Mouse (Mus musculus) thymus, adult 2 months (tissue): ENCODE results near the gene Fam133b. TPM values are rescaled to one million over a fixed set of nuclear protein-coding genes. Genes with fewer than 3 reads are reported as not detected.

Experiments used
- DNase-seq: peaks from one replicate; pipeline ENCODE4 v3.0.0; 2021
- H3K27ac ChIP-seq: fragments of 200-500 bp; 2 replicates; pipeline ENCODE4 v1.5.1; 2012; ENCODE audit warnings: low read length, control low read depth; ENCODE audit not compliant: control insufficient read depth, insufficient read depth
- H3K27me3 ChIP-seq: fragments of 200-500 bp; 2 replicates; pipeline ENCODE4 v1.6.1; 2012; ENCODE audit warnings: mild to moderate bottlenecking, low read length, moderate library complexity, mixed read lengths; ENCODE audit not compliant: control insufficient read depth, insufficient read depth
- H3K36me3 ChIP-seq: fragments of 200-500 bp; 2 replicates; pipeline ENCODE4 v1.6.1; 2012; ENCODE audit warnings: mild to moderate bottlenecking, low read length, moderate library complexity; ENCODE audit not compliant: control insufficient read depth, insufficient read depth
- H3K4me1 ChIP-seq: fragments of 200-500 bp; replicated peaks from 2 replicates; pipeline ENCODE4 v1.6.1; 2012; ENCODE audit warnings: low read length; ENCODE audit not compliant: control insufficient read depth, insufficient read depth
- H3K4me3 ChIP-seq: fragments of 200-500 bp; 2 replicates; pipeline ENCODE4 v1.5.1; 2012; ENCODE audit warnings: mild to moderate bottlenecking, low read length, control low read depth, moderate library complexity; ENCODE audit not compliant: control insufficient read depth, insufficient read depth
- CTCF ChIP-seq: fragments of 200-500 bp; IDR thresholded peaks from 2 replicates; pipeline ENCODE4 v1.5.1; 2012; ENCODE audit warnings: mild to moderate bottlenecking, control low read depth, low read length, moderate library complexity, borderline replicate concordance; ENCODE audit not compliant: control insufficient read depth, poor library complexity, insufficient read depth; ENCODE audit errors: extremely low read depth
- POLR2A ChIP-seq: fragments of 200-500 bp; IDR thresholded peaks from 2 replicates; pipeline ENCODE4 v1.6.1; 2012; ENCODE audit warnings: mild to moderate bottlenecking, low read length, control low read depth, moderate library complexity; ENCODE audit not compliant: control insufficient read depth, poor library complexity, insufficient read depth; ENCODE audit errors: extremely low read depth
- WGBS: fragments of 180-500 bp; shearing (Covaris S2); methylation state at CpG from one replicate; pipeline ENCODE4 v1.1.7; 2018; 5-methylcytosine and 5-hydroxymethylcytosine counted together
- polyA plus RNA-seq: library from polyadenylated mRNA; depleted of rRNA; stranded (reverse); fragments of >200 nt; gene quantifications from 2 replicates; pipeline ENCODE4 v1.2.3, GENCODE M21; 2012

Fam133b gene
- polyA plus RNA-seq, 1 experiment = 13.7 TPM

DNA sequence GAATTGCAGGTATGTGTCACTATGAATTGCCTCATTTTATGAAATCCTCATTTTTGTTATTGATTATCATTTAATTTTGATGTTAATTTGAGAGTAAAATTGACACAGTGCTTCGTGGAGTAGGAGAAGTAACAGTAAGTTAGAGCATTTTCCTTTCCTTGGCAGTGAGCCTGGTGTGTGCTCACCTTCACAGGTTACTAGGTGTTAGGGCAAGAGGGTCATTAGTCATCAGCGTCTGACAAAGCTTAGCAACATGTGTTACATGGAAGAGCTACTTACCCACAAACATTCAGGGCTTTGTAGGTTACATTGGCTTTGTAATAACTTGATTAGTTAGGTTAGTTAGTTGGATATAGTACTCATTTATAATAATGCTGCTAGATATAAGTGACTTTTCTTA is 10.6 kb downstream of the Fam133b start:
- DNase-seq = no peak
- Histone ChIP-seq H3K4me1 (no peaks in the 10 kb centered on the region), H3K4me3 (no peak overlapping the region), H3K36me3 (peaks cover 41% of the 10 kb centered on the region), H3K27me3 (no peaks in the 10 kb centered on the region), H3K27ac (no peak overlapping the region)
- WGBS = 94% methylated on average over 2 of the region's 2 CpGs
- TF ChIP-seq CTCF (no peak), POLR2A (no peak)

DNA sequence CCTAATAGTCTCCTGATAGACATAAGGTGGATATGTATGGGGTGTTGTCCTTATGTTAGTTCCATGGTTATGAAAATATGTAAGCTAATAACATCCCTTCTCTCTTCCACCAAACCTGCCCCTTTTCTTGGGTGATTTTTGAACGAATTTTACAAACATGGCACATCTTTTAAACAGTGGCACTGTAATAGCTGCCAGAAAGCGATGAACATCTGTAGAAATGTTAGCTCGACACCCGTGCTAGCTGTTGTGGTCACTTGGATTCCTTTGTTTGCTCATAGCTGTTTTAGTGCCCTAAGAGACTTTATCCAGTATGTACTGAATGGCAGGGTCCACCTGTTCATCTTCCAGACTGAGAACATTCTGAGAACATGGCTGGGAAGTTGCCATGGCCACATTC is 27.6 kb downstream of the Fam133b start, which contains the start of gene 1700109H08Rik:
TSS of gene 1700109H08Rik (plus strand) at position 301 of the 400 bp plus-strand sequence.
- Histone ChIP-seq H3K36me3 (peaks cover 84% of the 10 kb centered on the region), H3K27me3 (no peaks in the 10 kb centered on the region), H3K4me3 (no peak within 1 kb of the TSS), H3K4me1 (no peaks in the 10 kb centered on the region), H3K27ac (no peak within 1 kb of the TSS)
- DNase-seq = no peak
- WGBS = 98% methylated on average over 4 of the region's 4 CpGs
- no peak for TF ChIP-seq CTCF
- TF ChIP-seq POLR2A = no peak

DNA sequence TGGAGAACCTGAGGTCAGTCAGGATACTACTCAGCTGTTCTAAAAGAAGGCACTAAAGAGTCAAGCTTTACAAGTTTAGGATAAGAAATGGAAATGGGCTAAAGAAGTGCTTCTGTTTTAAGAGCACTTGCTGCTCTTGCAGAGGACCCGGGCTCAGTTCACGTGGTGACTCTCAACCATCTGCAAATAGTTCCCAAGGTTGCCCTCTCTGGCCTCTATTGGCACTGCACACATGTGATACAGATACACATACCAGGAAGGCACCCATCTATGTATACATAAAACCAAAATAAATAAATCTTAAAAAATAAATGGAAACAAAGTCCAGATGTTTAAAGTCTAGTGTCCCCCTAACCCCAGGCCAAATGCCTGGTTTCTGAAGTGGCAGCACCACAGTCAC is 31.2 kb downstream of the Fam133b start:
- peaks cover 85% of the 10 kb centered on the region for H3K36me3 ChIP-seq
- no peaks in the 10 kb centered on the region for H3K27me3 ChIP-seq
- TF ChIP-seq CTCF (no peak), POLR2A (no peak)
- 96% methylated on average over 2 of the region's 2 CpGs for WGBS
- no peak overlapping the region for H3K4me3 ChIP-seq
- DNase-seq = no peak
- no peaks in the 10 kb centered on the region for H3K4me1 ChIP-seq
- H3K27ac ChIP-seq = no peak overlapping the region

DNA sequence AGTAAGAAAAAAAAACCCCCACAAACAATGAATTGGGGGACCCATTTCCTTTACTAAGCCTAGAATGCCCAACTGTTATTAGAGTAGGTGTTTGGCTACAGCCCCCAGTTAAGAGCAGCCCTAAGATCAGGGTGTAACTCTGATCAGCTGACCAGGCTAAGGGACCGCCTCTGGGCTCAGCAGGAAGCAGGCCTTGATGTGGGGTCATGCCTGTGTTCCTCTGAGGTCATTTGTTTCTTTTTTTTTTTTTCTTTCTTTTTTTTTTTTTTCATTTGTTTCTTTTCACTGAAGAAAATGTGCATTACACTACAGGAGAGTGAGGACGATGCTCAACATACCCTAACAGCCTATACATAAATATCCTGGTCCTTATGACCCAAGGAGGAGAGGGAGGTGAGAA is 34.3 kb downstream of the Fam133b start:
- Histone ChIP-seq H3K36me3 (peaks cover 75% of the 10 kb centered on the region), H3K4me3 (no peak overlapping the region), H3K4me1 (no peaks in the 10 kb centered on the region), H3K27me3 (no peaks in the 10 kb centered on the region), H3K27ac (no peak overlapping the region)
- 96% methylated on average over 2 of the region's 2 CpGs for WGBS
- DNase-seq = no peak
- no peak for TF ChIP-seq CTCF
- no peak for TF ChIP-seq POLR2A

DNA sequence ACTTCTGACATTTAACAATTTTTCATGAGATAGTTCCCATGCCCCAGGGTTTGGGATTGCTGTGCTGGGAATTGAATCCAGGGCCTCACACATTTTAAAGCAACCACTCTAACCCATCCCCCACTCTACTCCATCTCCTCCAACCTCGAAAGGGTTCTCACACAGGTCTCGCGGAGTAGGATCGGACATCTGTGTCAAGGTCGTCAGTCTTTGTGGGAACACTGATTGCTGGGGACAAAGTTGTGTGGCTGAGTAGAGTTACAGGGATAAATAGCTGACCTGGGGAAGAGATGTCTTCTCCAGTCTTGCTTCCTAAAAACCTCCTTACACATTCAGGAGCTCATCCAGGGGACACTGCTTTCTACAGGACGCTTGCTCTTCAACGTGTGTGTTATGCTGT is 35.4 kb downstream of the Fam133b start:
- H3K36me3 ChIP-seq = peaks cover 76% of the 10 kb centered on the region
- TF ChIP-seq POLR2A = no peak
- no peak overlapping the region for H3K27ac ChIP-seq
- H3K4me1 ChIP-seq = no peaks in the 10 kb centered on the region
- 98% methylated on average over 7 of the region's 7 CpGs for WGBS
- no peak for DNase-seq
- H3K4me3 ChIP-seq = no peak overlapping the region
- no peaks in the 10 kb centered on the region for H3K27me3 ChIP-seq

GRCm38 (mm10) chr5:3595693-3596398 is 52.2 kb downstream of the Fam133b start, which contains the start of gene Pex1:
Gene Pex1, plus strand, starts transcription at chr5:3596066.
- under 1% methylated on average over 50 of the region's 50 CpGs for WGBS
- Histone ChIP-seq H3K27me3 (no peaks in the 10 kb centered on the region), H3K27ac (peak within 1 kb of the TSS; percentile 19; the same call in 1 of the 2 replicates), H3K4me1 (peaks cover 4% of the 10 kb centered on the region), H3K4me3 (peak within 1 kb of the TSS; percentile 80), H3K36me3 (peaks cover 6% of the 10 kb centered on the region)
- TF ChIP-seq CTCF = peak; percentile 47; the same call in 1 of the 2 replicates
- 0 out of 2 replicates have a peak, but pooled peaks have one; percentile 50 for TF ChIP-seq POLR2A
- peak; percentile 96 for DNase-seq
